25 mouse cellular contexts compared by ENCODE assay signal in genomic region chr4:136450271-136450670, GRCm38 (mm10). TPM values are rescaled to one million over a fixed set of nuclear protein-coding genes. Genes with fewer than 3 reads are reported as not detected.
DNase-seq lines count a peak whose midpoint lies in the region; ATAC-seq and TF ChIP-seq lines count a peak whose summit lies in the region.
"Had no signal": no experiment of that assay in that cellular context is flagged by ENCODE, and none has a peak within 500 bp of the region (broad histone marks: within the 10 kb centered on the region; RNA-seq: fewer than 3 reads in every experiment).

No protein-coding gene starts in this region.

- H3K9me3 ChIP-seq in intestine, postnatal 0 days (ENCODE audit: control insufficient read depth) = no peaks in the 10 kb centered on the region
- no peaks in the 10 kb centered on the region for H3K9me3 ChIP-seq in intestine, embryonic 16.5 days (ENCODE audit: control insufficient read depth, low read length)
- H3K9me3 ChIP-seq in stomach, postnatal 0 days (ENCODE audit: control insufficient read depth, low read length) = no peaks in the 10 kb centered on the region
- H3K9me3 ChIP-seq: embryonic facial prominence, embryonic 10.5 days; embryonic facial prominence, embryonic 13.5 days; forebrain, embryonic 12.5 days; forebrain, embryonic 15.5 days; G1E; hindbrain, embryonic 12.5 days; hindbrain, embryonic 15.5 days had no signal

- H3K36me3 ChIP-seq in intestine, postnatal 0 days (ENCODE audit: control insufficient read depth, insufficient read depth) = no peaks in the 10 kb centered on the region
- H3K36me3 ChIP-seq in intestine, embryonic 16.5 days (ENCODE audit: control insufficient read depth, insufficient read depth, low read length) = no peaks in the 10 kb centered on the region
- no peaks in the 10 kb centered on the region for H3K36me3 ChIP-seq in stomach, postnatal 0 days (ENCODE audit: control insufficient read depth, insufficient read depth, low read length)
- H3K36me3 ChIP-seq: embryonic facial prominence, embryonic 10.5 days; embryonic facial prominence, embryonic 13.5 days; forebrain, embryonic 12.5 days; forebrain, embryonic 15.5 days; G1E; hindbrain, embryonic 12.5 days; hindbrain, embryonic 15.5 days had no signal

- WGBS in intestine, postnatal 0 days = 65% methylated on average over 4 of the region's 4 CpGs
- WGBS in intestine, embryonic 16.5 days = 77% methylated on average over 4 of the region's 4 CpGs
- 75% methylated on average over 4 of the region's 4 CpGs for WGBS in stomach, postnatal 0 days

- no peak for ATAC-seq in intestine, postnatal 0 days
- ATAC-seq in intestine, embryonic 16.5 days = no peak; the same call in 1 of the 2 replicates
- ATAC-seq in stomach, postnatal 0 days (ENCODE audit: low FRiP score, low TSS enrichment) = peak; percentile 56; the same call in 1 of the 2 replicates
- ATAC-seq: activated CD4-positive, CD25-positive, alpha-beta regulatory T cell, adult 4 months; forebrain, embryonic 15.5 days had no signal

- TF ChIP-seq EP300 in stomach, postnatal 0 days (optimal IDR thresholded peaks at IDR 0.05) = no peak

- H3K4me2 ChIP-seq in intestine, postnatal 0 days (replicated peaks; ENCODE audit: low read depth) = no peak overlapping the region
- H3K4me2 ChIP-seq in intestine, embryonic 16.5 days (ENCODE audit: low read depth, low read length) = no peak overlapping the region
- H3K4me2 ChIP-seq in stomach, postnatal 0 days (replicated peaks; ENCODE audit: low read depth) = no peak overlapping the region
- H3K4me2 ChIP-seq: embryonic facial prominence, embryonic 13.5 days; forebrain, embryonic 12.5 days; forebrain, embryonic 15.5 days; heart, embryonic 11.5 days; hindbrain, embryonic 12.5 days; hindbrain, embryonic 15.5 days had no signal

- H3K9ac ChIP-seq in intestine, postnatal 0 days (ENCODE audit: low read depth, low read length) = no peak overlapping the region
- no peak overlapping the region for H3K9ac ChIP-seq in intestine, embryonic 16.5 days (ENCODE audit: low read depth, low read length)
- no peak overlapping the region for H3K9ac ChIP-seq in stomach, postnatal 0 days (ENCODE audit: low read length)
- H3K9ac ChIP-seq: embryonic facial prominence, embryonic 13.5 days; forebrain, embryonic 12.5 days; forebrain, embryonic 15.5 days; hindbrain, embryonic 12.5 days; hindbrain, embryonic 15.5 days had no signal

- no peak for TF ChIP-seq CTCF in intestine, postnatal 0 days (IDR thresholded peaks at IDR 0.05; ENCODE audit: low read depth)
- no peak for TF ChIP-seq CTCF in stomach, postnatal 0 days (IDR thresholded peaks at IDR 0.05; ENCODE audit: low read depth)

- peak overlapping the region; percentile 92 for H3K27ac ChIP-seq in intestine, postnatal 0 days (ENCODE audit: low read depth, low read length)
- no peak overlapping the region for H3K27ac ChIP-seq in intestine, embryonic 16.5 days (ENCODE audit: low read length)
- no peak overlapping the region for H3K27ac ChIP-seq in stomach, postnatal 0 days (replicated peaks)
- H3K27ac ChIP-seq: embryonic facial prominence, embryonic 10.5 days; embryonic facial prominence, embryonic 13.5 days; forebrain, embryonic 12.5 days; forebrain, embryonic 15.5 days; hindbrain, embryonic 12.5 days; hindbrain, embryonic 15.5 days had no signal

- no peaks in the 10 kb centered on the region for H3K27me3 ChIP-seq in intestine, postnatal 0 days (replicated peaks; ENCODE audit: control insufficient read depth, insufficient read depth, low read length)
- H3K27me3 ChIP-seq in intestine, embryonic 16.5 days (replicated peaks; ENCODE audit: control insufficient read depth, insufficient read depth, low read length) = no peaks in the 10 kb centered on the region
- H3K27me3 ChIP-seq in stomach, postnatal 0 days (ENCODE audit: control insufficient read depth, insufficient read depth, low read length) = no peaks in the 10 kb centered on the region
- H3K27me3 ChIP-seq: embryonic facial prominence, embryonic 13.5 days; forebrain, embryonic 12.5 days; forebrain, embryonic 15.5 days; hindbrain, embryonic 12.5 days; hindbrain, embryonic 15.5 days had no signal

- no peaks in the 10 kb centered on the region; the same call in 1 of the 2 replicates for H3K4me1 ChIP-seq in intestine, postnatal 0 days (replicated peaks; ENCODE audit: control insufficient read depth, insufficient read depth, low read length)
- H3K4me1 ChIP-seq in intestine, embryonic 16.5 days (ENCODE audit: control insufficient read depth, insufficient read depth, low read length) = peaks cover 9% of the 10 kb centered on the region
- no peaks in the 10 kb centered on the region for H3K4me1 ChIP-seq in stomach, postnatal 0 days (replicated peaks; ENCODE audit: control insufficient read depth, insufficient read depth)

- H3K4me3 ChIP-seq in intestine, postnatal 0 days (ENCODE audit: low read depth, low read length) = no peak overlapping the region
- no peak overlapping the region for H3K4me3 ChIP-seq in intestine, embryonic 16.5 days (ENCODE audit: low read length)
- H3K4me3 ChIP-seq in stomach, postnatal 0 days (ENCODE audit: low read depth, low read length) = no peak overlapping the region
- H3K4me3 ChIP-seq: embryonic facial prominence, embryonic 10.5 days; embryonic facial prominence, embryonic 13.5 days; erythroblast, embryonic 14.5 days; forebrain, embryonic 12.5 days; forebrain, embryonic 15.5 days; hindbrain, embryonic 12.5 days; hindbrain, embryonic 15.5 days had no signal

- peak; percentile 76 for DNase-seq in Muller cell, postnatal 12 days (ENCODE audit: inconsistent ontology term)
- no peak for DNase-seq in stomach, postnatal 0 days (ENCODE audit: low spot score)
- no peak for DNase-seq in urinary bladder, postnatal 14 days (ENCODE audit: low spot score)
- no peak for DNase-seq in embryo, embryonic 11 days
- no peak for DNase-seq in frontal cortex, postnatal 10 days (ENCODE audit: low spot score in 2 of 2)
- DNase-seq: adrenal gland, postnatal 14 days; cerebellum, adult 11 months; cerebellum, adult 2 months; cerebellum, adult 9-11 months; cerebellum, postnatal 25 days; gastrocnemius, postnatal 10 days had no signal

RNA-seq across cellular contexts. Expression of gene 6030445D17Rik, which starts 11.8 kb away (rescaled TPM):
- 0.50 and 0.59 TPM in 2 replicates for polyA plus RNA-seq in intestine, postnatal 0 days (2015; fragmentation: Nextera tagmentation; extraction: Ambion mirVana)
- 0.27 and 0.50 TPM in 2 replicates for polyA plus RNA-seq in intestine, embryonic 16.5 days (2015; fragmentation: Nextera tagmentation; extraction: Ambion mirVana)
- polyA plus RNA-seq in stomach, postnatal 0 days (2015; fragmentation: Nextera tagmentation; extraction: Ambion mirVana) = 0.33 and 0.40 TPM in 2 replicates
- polyA plus RNA-seq: activated CD4-positive, CD25-positive, alpha-beta regulatory T cell, adult 4 months; erythroblast, embryonic 14.5 days; forebrain, embryonic 12.5 days; G1E had no signal

RNA-seq across cellular contexts. Expression of gene Luzp1, which starts 19.3 kb away (rescaled TPM):
- polyA plus RNA-seq in intestine, postnatal 0 days (2015; fragmentation: Nextera tagmentation; extraction: Ambion mirVana) = 82.9 and 100 TPM in 2 replicates
- polyA plus RNA-seq in intestine, embryonic 16.5 days (2015; fragmentation: Nextera tagmentation; extraction: Ambion mirVana) = 96.8 and 115 TPM in 2 replicates
- 54.6 and 67.8 TPM in 2 replicates for polyA plus RNA-seq in stomach, postnatal 0 days (2015; fragmentation: Nextera tagmentation; extraction: Ambion mirVana)
- polyA plus RNA-seq: G1E had no signal

RNA-seq across cellular contexts. Expression of gene Htr1d, which starts 26.9 kb away (rescaled TPM):
- 0.16 and 0.37 TPM in 2 replicates for polyA plus RNA-seq in intestine, postnatal 0 days (2015; fragmentation: Nextera tagmentation; extraction: Ambion mirVana)
- 0.10 and 0.16 TPM in 2 replicates for polyA plus RNA-seq in intestine, embryonic 16.5 days (2015; fragmentation: Nextera tagmentation; extraction: Ambion mirVana)
- polyA plus RNA-seq in stomach, postnatal 0 days (2015; fragmentation: Nextera tagmentation; extraction: Ambion mirVana) = 0.06 and 0.34 TPM in 2 replicates
- polyA plus RNA-seq: erythroblast, embryonic 14.5 days; G1E; heart, embryonic 11.5 days; heart, embryonic 14.5 days; heart, postnatal 0 days had no signal
